ENCODE assay signal across 22 mouse cellular contexts in genomic region chr4:98806306-98806705, GRCm38 (mm10). TPM values are rescaled to one million over a fixed set of nuclear protein-coding genes. Genes with fewer than 3 reads are reported as not detected.
DNase-seq lines count a peak whose midpoint lies in the region; ATAC-seq lines count a peak whose summit lies in the region.
"Had no signal": no experiment of that assay in that cellular context is flagged by ENCODE, and none has a peak within 500 bp of the region (broad histone marks: within the 10 kb centered on the region; RNA-seq: fewer than 3 reads in every experiment).

No protein-coding gene starts in this region.

- no peak; the same call in 1 of the 2 replicates for ATAC-seq in kidney, embryonic 15.5 days (replicated peaks; ENCODE audit: low FRiP score)
- ATAC-seq in limb, embryonic 11.5 days (ENCODE audit: insufficient number of reproducible peaks, low FRiP score, low TSS enrichment, low read depth): no peak
- no peak for ATAC-seq in intestine, embryonic 15.5 days
- ATAC-seq: activated CD4-positive, CD25-positive, alpha-beta regulatory T cell, adult 4 months; forebrain, postnatal 0 days; midbrain, embryonic 16.5 days; Patski had no signal

- 61% methylated on average over 9 of the region's 9 CpGs for WGBS in kidney, embryonic 15.5 days
- 82% methylated on average over 9 of the region's 9 CpGs for WGBS in limb, embryonic 11.5 days
- 77% methylated on average over 9 of the region's 9 CpGs for WGBS in intestine, embryonic 15.5 days

- H3K27me3 ChIP-seq in kidney, embryonic 15.5 days: no peaks in the 10 kb centered on the region
- H3K27me3 ChIP-seq in limb, embryonic 11.5 days (ENCODE audit: control insufficient read depth, insufficient read depth, low read length): no peaks in the 10 kb centered on the region
- no peaks in the 10 kb centered on the region for H3K27me3 ChIP-seq in intestine, embryonic 15.5 days (replicated peaks)
- H3K27me3 ChIP-seq: limb, embryonic 13.5 days; Patski had no signal

- no peaks in the 10 kb centered on the region for H3K36me3 ChIP-seq in kidney, embryonic 15.5 days
- no peaks in the 10 kb centered on the region for H3K36me3 ChIP-seq in limb, embryonic 11.5 days (ENCODE audit: control insufficient read depth, insufficient read depth, low read length)
- H3K36me3 ChIP-seq in intestine, embryonic 15.5 days: no peaks in the 10 kb centered on the region
- H3K36me3 ChIP-seq: hindbrain, embryonic 10.5 days; limb, embryonic 13.5 days had no signal

- no peak overlapping the region for H3K4me2 ChIP-seq in kidney, embryonic 15.5 days
- no peak overlapping the region for H3K4me2 ChIP-seq in limb, embryonic 11.5 days (ENCODE audit: low read depth, severe bottlenecking)
- H3K4me2 ChIP-seq in intestine, embryonic 15.5 days (replicated peaks): no peak overlapping the region
- H3K4me2 ChIP-seq: limb, embryonic 13.5 days had no signal

- DNase-seq in urinary bladder, postnatal 14 days (ENCODE audit: low spot score): peak; percentile 38
- no peak for DNase-seq in urinary bladder, postnatal 25 days (ENCODE audit: low spot score)
- no peak for DNase-seq in limb, embryonic 11.5 days (ENCODE audit: low spot score)
- DNase-seq in frontal cortex, postnatal 36 days (ENCODE audit: low spot score in 2 of 2): no peak
- no peak for DNase-seq in embryo, embryonic 10 days (ENCODE audit: low spot score)
- no peak for DNase-seq in cerebellum, postnatal 14 days
- DNase-seq: adrenal gland, postnatal 25 days; cerebellum, adult 8-10 months; forebrain, postnatal 0 days; heart, adult 18-20 months; thymus, adult 18-20 months had no signal

- no peaks in the 10 kb centered on the region for H3K9me3 ChIP-seq in kidney, embryonic 15.5 days (replicated peaks)
- no peaks in the 10 kb centered on the region for H3K9me3 ChIP-seq in limb, embryonic 11.5 days (ENCODE audit: control insufficient read depth, low read length)
- H3K9me3 ChIP-seq in intestine, embryonic 15.5 days: no peaks in the 10 kb centered on the region
- H3K9me3 ChIP-seq: hindbrain, embryonic 10.5 days; limb, embryonic 13.5 days had no signal

- H3K9ac ChIP-seq in kidney, embryonic 15.5 days: no peak overlapping the region
- no peak overlapping the region for H3K9ac ChIP-seq in limb, embryonic 11.5 days (ENCODE audit: low read length)
- no peak overlapping the region for H3K9ac ChIP-seq in intestine, embryonic 15.5 days
- H3K9ac ChIP-seq: forebrain, postnatal 0 days; limb, embryonic 13.5 days; liver, embryonic 14.5 days had no signal

- peak overlapping the region; percentile 67 for H3K27ac ChIP-seq in kidney, embryonic 15.5 days
- 0 out of 2 replicates have a peak overlapping the region, but pooled peaks have one; percentile 36 for H3K27ac ChIP-seq in limb, embryonic 11.5 days (replicated peaks; ENCODE audit: low read depth, low read length)
- H3K27ac ChIP-seq in intestine, embryonic 15.5 days: no peak overlapping the region
- H3K27ac ChIP-seq: liver, embryonic 14.5 days had no signal

- peaks cover 45% of the 10 kb centered on the region for H3K4me1 ChIP-seq in kidney, embryonic 15.5 days
- peaks cover 40% of the 10 kb centered on the region for H3K4me1 ChIP-seq in limb, embryonic 11.5 days (ENCODE audit: control insufficient read depth, insufficient read depth, low read length)
- no peaks in the 10 kb centered on the region for H3K4me1 ChIP-seq in intestine, embryonic 15.5 days (replicated peaks)

- no peak overlapping the region for H3K4me3 ChIP-seq in kidney, embryonic 15.5 days (replicated peaks)
- H3K4me3 ChIP-seq in limb, embryonic 11.5 days (ENCODE audit: low read depth, low read length): no peak overlapping the region
- no peak overlapping the region for H3K4me3 ChIP-seq in intestine, embryonic 15.5 days (replicated peaks)
- H3K4me3 ChIP-seq: hindbrain, embryonic 10.5 days; limb, embryonic 13.5 days had no signal

RNA-seq across cellular contexts. Expression of gene Kank4, which starts 11.0 kb away (rescaled TPM):
- 2.0 and 2.1 TPM in 2 replicates for polyA plus RNA-seq in kidney, embryonic 15.5 days (2015; fragmentation: Nextera tagmentation; extraction: Ambion mirVana)
- 3.0 and 3.6 TPM in 2 replicates for polyA plus RNA-seq in limb, embryonic 11.5 days (2014; fragmentation: Nextera tagmentation; extraction: Ambion mirVana)
- polyA plus RNA-seq in intestine, embryonic 15.5 days (2015; fragmentation: Nextera tagmentation; extraction: Ambion mirVana): 1.3 and 1.4 TPM in 2 replicates
- polyA plus RNA-seq: activated CD4-positive, CD25-positive, alpha-beta regulatory T cell, adult 4 months; C2C12; Patski had no signal

RNA-seq across cellular contexts. Expression of gene I0C0044D17Rik, which starts 17.3 kb away (rescaled TPM):
- not detected in 2 replicates for polyA plus RNA-seq in kidney, embryonic 15.5 days (2015; fragmentation: Nextera tagmentation; extraction: Ambion mirVana)
- not detected in 2 replicates for polyA plus RNA-seq in limb, embryonic 11.5 days (2014; fragmentation: Nextera tagmentation; extraction: Ambion mirVana)
- polyA plus RNA-seq in intestine, embryonic 15.5 days (2015; fragmentation: Nextera tagmentation; extraction: Ambion mirVana): not detected in 2 replicates
- polyA plus RNA-seq: activated CD4-positive, CD25-positive, alpha-beta regulatory T cell, adult 4 months; C2C12; forebrain, postnatal 0 days; heart, embryonic 14.5 days; hindbrain, embryonic 10.5 days; limb, embryonic 13.5 days; liver, embryonic 14.5 days; midbrain, embryonic 16.5 days; Patski; stomach, embryonic 14.5 days had no signal
